Mouse (Mus musculus): ENCODE results near the gene Tmem183a. TPM values are rescaled to one million over a fixed set of nuclear protein-coding genes. Genes with fewer than 3 reads are reported as not detected.

Tmem183a gene
- total RNA-seq, 2 experiments from 2014 or later, result 21.6 to 22.1 TPM

DNA sequence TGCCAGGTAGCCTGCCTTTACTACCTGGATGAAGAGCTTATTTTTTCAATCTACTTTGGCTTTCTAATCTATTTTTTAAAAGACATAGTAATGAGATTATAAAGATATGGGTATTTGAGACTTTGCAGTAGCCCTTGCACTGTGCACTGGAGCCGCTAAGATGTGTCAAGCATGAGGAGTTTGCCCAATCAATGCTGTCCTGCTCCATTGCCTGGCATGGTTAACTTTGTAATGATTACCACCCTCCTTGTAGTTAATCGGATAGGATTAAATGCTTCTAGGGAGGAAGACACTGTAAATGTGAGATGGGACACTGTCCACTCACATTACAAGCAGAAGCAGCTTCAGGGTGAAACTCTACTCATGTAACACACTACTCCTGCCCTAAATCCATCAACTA lies 8.5 kb downstream of the Tmem183a start:
- intact Hi-C loops (cut with DNase I), result loop anchor here (10.0 kb wide), 1 partner anchor 729 kb away; no protein-coding TSS in a partner anchor

DNA sequence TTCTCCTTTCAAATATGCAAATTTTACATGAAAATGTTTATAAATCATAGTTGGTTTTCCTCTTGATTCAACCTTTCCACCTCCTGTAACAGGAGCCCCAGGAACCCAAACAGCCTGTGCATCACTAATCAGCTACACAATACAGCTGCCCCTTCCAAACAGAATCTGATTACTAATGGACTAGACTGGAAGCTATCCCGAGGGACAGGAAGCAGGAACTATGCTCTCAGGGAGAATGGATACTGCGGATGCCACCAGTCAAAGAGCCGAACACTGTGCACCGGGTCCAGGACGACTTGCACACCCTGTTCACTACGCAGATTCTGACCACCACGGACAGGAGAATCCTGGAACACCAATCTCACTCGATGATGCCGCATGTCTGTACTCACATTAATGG lies 14.0 kb downstream of the Tmem183a start:
- intact Hi-C loops (cut with DNase I), result no loop called here
- no peak for DNase-seq

More for the DNA sequence above, 8.5 kb downstream of the Tmem183a start:
- DNase-seq, result no peak

DNA sequence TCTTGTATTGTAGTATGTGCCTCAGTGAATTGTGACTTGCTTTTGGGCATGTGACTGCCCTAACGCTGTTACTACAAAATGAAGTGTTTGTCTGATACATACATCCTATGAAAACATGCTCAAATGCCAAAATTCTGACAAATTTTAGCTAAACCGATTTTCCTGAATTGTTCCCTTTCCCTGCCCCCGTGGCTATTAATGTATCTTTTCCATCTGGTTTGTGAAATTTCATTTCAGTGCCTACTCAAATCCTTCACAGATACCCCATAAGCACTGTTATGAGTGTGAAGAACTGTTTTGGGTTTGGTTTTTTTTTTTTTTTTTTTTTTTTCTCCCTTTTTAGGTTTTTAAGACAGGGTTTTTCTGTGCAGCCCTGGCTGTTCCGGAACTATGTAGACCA lies 16.7 kb downstream of the Tmem183a start:
- DNase-seq, result no peak
- intact Hi-C loops (cut with DNase I), result no loop called here

DNA sequence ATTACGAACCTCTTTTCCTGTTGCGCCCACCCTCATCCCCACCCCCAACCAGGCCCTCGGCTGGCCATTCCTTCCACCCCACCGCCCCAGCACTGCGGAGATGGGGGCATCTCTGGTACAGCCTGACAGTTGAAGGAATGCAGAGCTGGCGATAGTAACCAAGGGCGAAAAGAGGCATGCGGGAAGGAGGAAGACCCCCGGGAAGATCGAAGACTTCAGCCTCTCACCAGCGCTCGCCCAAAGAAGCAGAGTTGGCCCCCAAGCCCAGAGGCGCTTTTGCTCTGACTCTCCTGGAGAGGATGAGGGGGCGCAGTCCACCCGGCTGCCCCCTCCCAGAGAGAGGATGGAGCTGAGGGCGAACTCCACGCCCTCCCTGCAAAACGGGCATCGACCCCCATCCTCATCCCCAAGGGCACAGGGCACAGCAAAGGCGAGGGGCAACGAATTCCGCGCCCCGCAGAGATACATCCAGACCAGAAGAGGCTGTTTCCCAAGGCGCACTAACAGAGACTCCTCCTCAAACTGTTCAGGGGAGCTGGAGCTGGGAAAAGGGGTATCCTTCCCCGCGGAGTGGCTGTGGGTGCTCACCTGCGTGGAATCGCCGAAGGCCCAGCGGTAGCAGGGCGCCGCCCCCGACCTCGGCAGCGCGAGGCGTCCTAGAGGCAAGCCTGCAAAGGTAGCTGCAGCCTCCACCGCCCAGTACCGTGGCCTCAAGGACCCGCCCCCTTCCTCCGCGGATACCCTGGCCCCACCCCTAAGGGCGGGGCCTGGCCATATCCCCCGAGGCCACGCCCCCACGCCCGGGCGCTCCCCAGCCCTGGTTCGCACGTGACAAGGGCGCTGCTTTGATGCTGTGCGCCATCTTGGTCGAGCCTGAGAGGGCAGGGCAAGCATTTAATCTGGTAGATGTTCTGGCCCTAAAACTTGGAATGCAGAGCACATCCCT lies 17.5 kb downstream of the Tmem183a start:
- intact Hi-C loops (cut with DNase I), result no loop called here
- DNase-seq, result peak; percentile 25

DNA sequence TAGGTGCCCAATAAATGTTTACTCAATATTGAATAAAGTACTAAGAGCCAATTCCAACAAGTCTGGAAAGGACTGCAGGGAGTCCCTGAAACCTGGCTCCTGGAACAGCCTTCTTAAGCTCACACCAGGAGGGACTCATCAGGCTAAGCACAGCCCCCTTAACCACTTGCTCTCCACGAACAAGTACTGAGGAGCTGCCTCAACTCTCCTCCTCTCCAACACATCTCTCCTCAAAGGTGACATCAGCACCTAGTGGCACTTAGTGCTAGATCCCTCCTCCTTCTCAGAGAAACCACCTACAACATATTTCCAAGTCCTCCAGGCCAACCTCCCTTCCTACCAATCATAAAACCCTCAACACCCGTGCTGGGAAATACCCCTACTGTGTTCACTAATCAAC lies 18.2 kb downstream of the Tmem183a start:
- no peak for DNase-seq
- intact Hi-C loops (cut with DNase I), result no loop called here

DNA sequence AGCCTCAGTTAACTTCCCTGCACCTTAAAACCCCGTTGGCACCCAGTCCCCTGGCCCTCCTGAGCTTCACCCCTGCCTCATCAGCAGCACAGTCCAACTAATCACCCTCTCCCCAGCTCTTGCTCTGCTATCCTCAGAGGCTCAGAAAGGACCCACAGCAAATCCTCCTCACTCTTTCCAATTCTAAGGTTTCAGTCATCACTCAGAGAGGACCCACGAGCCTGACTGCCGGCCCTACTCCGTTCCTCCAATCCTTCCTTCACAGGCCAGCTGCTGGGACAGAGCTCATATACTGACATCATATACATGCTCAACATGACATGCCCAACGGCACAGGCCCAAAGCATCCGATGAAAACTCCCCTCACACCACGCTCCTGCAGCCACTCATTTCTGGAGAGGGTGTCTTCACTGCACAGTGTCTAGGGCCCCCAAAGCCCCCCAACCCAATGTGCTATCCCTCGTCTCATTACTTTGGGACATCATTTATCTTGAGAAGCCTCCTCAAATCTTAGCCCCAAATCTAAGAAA lies 18.9 kb downstream of the Tmem183a start:
- intact Hi-C loops (cut with DNase I), result no loop called here
- no peak for DNase-seq

DNA sequence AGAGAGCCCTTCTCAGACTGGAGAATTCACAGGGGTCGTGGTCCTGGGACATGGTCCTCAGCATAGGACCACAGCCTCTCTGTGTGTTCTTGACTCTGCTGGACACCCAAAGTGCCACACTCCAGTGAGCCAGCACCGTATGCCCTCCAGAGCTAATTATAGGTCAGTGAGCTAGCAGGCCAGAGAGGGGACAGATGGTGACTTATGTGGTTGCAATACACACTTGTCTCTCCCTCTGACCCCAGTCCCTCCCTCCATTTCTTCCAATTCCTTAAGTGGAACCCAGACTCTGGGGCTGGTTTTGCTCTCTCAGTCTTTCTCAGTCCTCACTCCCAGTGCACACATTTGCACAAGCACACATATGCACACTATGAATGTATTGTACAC lies 19.5 kb downstream of the Tmem183a start:
- DNase-seq, result no peak
- intact Hi-C loops (cut with DNase I), result no loop called here

DNA sequence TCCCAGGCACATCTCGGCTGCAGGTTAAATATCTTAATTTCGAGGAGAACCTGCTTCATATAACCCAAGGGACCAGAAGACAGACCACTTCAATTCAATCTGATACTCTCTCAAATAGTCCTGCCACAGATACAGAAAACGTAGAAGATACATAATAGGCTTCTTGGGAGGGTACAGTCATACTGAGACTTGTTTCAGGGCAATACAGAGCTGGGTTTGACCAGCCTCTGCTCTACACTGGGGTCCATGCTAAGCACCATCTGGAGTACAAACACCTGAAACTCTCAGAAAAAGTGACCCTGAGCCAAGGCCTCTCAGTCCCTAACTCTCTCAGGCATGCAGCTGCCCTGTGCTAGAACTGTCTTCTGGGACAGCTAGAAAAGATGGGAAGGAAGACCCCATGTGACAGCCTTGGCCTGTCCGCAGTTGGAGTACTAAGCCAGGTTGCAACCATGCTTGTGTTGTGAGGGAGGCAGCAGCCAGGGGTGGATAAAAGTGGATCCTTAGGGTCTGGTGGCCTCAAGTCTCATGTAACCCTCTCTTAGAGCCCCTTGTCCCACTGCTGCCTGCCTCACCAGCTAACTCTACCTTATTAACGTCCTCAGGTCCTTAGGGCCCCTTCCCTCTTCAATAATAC lies 20.0 kb downstream of the Tmem183a start:
- intact Hi-C loops (cut with DNase I), result no loop called here
- no peak for DNase-seq

DNA sequence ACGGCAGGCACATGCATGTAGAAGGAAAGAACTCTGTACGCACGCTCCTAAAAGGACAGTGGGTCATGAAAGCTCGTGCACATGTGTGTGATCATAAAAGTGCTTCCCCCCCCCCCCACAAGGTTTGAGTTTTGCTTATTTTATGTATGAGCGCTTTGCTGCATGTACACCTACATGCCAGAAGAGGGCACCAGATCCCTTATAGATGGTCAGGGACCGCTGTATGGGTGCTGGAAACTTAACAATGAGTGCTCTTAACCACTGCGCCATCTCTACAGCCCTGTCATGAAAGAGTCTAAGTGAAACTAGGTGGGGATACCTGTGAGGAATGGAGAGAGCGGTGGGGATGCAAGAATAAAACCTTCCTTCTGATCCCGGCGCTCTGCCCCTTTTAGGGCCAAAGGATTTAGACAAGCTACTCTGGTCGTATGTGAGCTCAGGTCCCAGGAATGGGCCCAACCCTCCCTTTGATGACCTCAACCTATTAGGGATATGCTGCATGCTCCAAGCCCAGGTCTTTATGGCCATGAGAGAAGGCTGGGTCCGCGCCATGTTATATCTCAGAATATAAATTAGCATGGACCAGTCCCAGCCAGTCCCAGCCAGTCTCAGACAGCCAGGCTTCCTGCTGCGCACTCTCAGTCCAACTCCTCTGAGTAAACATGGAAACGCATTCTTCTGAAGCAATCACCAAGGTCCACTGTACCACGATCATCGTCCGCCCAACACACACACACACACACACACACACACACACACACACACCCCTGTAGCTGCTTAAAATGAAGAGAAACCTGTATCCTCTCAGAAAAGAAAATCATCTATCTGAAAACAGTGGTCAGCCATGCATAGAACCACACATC lies 21.8 kb downstream of the Tmem183a start:
- no peak for DNase-seq
- intact Hi-C loops (cut with DNase I), result no loop called here

DNA sequence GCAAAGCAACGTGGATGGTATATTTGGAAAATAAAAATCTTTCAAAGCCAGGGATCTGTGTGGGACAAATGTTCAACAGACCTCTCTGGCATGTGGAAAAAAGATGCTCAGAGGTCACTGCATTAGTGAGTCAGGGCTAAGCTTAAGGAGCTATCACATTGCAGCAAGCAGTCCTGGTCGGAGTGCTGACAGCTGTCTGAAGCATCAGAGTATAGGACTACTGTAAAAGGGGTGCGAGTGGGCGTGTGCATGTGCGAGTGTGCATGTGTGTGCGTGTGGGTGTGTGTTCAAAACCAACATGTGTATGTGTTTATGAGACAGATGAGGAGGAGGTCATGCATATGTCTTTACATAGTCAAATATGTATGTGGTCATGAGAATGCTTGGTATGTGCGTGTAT lies 22.6 kb downstream of the Tmem183a start:
- DNase-seq, result no peak
- intact Hi-C loops (cut with DNase I), result no loop called here

DNA sequence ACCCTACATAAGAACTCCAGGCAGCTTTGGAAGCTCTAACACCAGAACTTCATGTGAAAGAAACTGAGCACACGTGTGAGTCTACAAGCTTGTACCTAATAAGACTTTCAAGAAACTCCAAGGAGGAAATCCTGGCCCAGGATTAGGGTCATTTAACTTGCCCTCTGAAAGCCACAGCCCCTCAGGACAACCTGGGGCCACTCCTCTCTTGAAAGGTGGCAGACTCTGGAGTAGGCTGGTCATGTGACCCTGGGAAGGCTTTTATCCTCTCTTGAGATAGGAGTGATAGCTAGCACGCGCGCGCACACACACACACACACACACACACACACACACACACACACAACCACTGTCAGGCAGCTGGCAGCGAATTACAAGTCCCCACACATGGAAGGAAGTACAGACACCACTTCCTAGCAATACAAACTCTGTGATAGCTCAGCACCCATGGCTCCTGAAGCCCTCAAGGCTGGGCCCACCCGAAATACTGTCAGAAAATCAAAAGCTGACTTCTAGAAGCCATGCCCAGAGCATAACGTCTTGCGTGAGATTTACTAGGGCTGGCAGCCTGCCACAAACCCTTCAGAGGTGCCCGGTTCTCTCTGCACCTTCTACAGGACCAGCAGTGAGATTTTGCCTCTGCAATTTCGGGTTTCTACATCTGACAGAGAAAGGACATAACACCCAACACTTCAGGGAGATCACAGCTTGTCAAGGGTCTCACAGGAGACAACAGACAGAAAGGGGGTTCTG lies 24.6 kb downstream of the Tmem183a start:
- no peak for DNase-seq
- intact Hi-C loops (cut with DNase I), result no loop called here

DNA sequence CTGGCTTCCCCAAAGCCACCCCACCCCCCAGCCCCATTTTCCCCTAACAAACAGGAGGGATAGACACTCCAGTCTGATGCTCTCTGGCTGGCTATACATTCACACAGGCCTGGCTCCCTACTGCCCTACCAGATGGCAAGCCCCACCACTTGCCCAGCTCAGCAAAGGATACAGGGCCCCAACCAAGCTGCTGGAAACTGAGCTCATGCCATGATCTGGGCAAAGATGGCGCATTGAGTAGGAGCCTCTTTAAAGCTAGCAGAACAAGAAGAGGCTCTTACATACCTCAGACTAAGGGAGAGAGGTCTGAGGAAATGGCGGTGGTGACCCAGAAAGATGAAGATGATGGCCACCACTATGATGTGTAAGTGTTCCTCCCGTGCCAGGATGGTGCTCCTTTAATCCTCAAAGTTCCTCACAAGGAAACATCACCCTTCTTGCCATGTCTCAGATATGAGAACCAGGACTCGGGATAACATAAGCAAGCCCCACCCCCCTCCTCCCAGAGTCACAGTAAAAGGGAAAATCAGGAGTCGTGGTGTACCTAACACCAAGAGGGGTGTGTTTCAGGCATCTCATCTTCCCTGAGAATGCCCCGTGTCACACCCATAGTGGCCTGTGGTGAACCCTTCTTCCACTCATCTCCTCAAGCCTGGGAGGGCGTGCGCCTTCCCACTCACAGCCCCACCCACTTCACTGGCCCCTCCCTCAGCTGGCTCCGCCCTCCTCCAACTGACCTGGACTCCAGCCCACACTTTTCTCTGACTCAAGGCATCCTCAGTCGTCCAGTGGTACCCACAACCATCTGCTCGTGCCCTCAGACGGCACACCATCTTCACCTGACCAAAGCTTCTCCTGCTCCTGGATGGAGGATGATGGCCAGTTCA lies 25.6 kb downstream of the Tmem183a start:
- no peak for DNase-seq
- intact Hi-C loops (cut with DNase I), result no loop called here

DNA sequence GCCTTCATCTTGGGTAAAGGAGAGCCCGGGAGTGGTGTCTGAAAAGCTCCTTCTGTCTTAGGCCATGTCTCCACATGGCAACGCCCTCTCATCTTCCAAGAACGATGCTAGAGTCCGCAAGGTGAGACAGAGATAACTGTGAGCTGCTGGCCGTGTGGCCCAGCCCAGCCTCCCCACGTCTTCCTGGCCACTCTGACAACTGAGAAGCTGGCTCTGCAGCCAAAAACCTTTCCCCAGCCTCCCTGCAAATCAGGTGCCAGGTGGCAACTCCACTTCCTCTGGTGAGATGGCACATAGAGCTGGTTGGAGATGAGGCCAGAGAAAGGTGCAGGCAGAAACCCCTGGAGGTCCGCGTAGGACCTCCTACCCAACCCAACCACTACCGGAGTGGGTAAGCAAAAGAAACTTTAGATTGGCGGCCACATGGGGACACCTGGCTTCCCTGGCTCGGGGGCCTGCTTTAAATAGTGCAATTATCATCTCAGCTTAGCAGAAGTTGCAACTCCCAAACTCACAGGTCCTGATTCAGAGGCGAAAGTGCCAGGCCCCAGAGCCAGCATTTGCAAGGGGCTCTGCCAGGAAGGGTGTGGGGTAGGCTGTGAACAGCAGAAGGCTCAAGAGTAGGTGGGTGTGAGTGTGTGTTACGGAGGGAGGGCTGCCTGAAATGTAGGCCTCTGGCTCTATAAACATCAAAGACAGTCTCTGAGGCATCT lies 26.4 kb downstream of the Tmem183a start:
- intact Hi-C loops (cut with DNase I), result no loop called here
- no peak for DNase-seq

DNA sequence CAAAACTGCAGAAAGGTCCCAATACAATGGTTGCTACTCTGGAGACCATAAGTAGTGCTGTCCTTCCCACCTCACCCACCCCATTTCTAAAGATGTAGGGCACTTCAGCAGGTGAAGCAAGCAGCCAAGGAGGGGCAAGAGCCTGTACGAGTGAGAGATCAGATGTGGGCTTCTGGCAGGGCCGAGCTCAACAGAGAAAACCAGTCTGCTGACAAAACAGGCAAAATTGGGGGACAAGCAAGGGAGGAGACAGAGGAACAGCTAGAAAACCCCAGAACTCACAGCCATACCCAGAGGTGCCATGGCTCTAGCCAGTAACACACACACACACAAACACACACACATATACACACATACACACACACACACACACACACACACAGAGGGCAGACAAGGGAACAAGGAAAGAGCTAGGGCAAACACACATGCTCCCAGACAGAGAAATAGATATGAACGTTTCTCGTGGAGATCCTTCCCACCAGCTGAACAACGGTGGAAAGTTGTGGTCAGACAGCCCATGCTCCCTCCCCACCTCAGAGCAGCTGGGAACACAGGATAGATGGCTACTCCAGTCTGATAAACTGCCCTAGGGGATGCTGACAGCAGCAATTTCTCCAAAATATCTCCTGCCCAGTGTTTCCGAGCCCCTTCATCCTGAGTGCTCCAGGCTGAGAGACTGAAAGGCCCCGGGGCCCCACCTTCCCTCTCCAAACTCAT lies 27.5 kb downstream of the Tmem183a start:
- DNase-seq, result no peak
- intact Hi-C loops (cut with DNase I), result loop anchor here (5.0 kb wide), 1 partner anchor 282 kb away; no protein-coding TSS in a partner anchor

DNA sequence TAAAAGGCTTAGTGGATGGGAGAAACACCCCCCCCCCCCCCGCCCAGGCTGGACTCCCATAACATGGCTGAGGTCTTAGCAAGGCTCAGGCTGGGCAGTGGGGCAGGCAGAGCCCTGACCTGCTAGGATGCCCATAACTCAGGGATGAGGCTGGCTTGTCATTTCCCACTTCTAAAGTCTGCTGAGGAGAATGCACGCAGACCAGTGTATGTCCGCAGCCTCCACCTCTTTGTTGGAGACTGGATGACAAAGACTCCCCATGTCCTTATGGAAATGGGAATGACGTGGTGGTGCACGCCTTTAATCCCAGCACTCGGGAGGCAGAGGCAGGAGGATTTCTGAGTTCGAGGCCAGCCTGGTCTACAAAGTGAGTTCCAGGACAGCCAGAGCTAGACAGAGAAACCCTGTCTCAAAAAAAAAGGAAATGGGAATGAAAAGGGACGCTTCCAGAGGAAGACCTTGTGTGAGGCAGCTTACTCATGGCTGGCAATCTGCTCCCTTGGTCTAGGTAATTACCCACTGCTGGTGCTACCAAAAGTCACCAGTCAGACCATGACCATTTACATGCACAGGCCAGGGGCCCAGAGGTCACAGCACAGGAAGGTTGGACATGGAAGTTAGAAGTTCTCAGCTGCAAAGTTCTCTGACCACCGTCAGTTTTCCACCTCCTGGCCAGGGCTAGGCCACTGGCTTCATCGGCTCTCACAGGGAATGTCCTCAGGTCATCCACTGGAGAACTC lies 28.2 kb downstream of the Tmem183a start:
- intact Hi-C loops (cut with DNase I), result loop anchor here (2.0 to 5.0 kb wide), 2 partner anchors 137 to 281 kb away; no protein-coding TSS in a partner anchor
- no peak for DNase-seq

DNA sequence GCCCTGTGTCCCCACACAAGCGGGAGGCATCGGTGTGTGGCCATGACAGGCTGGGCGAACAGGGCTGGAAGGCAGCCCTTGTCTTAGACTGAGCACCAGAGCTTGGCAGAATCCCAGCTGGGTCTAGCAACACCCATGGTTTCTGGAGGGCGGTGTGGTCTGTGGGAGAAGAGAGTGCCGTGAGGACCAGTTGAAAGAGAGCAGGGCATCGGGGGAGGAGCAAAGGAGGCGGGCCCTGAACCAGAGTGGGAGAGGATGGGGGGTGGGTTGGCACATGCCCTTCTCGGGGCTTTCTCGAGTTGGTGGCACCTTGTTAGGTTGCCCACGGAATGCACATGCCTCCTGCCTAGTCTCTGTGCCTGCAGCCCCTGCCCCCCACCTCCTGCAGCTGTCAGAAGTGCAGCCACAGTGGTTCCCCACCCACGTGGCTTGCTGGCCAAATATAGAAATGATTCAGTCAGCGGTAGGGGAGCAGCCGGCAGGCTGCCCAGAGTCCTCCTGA lies 29.0 kb downstream of the Tmem183a start, which contains the start of gene Ppfia4:
Ppfia4 (minus strand) TSS at position 159 of the 502 bp plus-strand sequence.
- intact Hi-C loops (cut with DNase I), result loop anchor here (1.0 to 5.0 kb wide), 4 partner anchors 136 to 281 kb away; no protein-coding TSS in a partner anchor
- peak; percentile 29 to 37 for DNase-seq
